Mouse (Mus musculus): ENCODE results near the gene Wfdc1.

DNA sequence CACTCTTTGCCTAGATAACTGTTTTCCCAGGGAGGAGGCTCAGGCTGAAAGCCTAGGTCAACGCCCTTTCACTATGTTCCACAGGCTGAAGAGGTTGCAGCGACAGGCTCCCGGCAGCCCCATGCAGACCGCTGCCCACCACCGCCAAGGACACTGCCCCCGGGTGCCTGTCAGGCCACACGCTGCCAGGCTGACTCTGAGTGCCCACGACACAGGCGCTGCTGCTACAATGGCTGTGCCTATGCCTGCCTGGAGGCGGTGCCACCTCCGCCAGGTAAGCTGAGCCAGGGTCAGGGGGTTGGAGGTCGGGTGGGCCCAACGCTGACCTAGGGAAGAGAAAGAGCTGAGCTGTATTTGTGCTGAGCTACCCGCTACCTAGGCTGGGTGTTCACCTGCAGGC, 13.0 kb downstream of the Wfdc1 start:
- no peak for TF ChIP-seq CHD2 (IDR thresholded peaks at IDR 0.05; ENCODE audit: low read depth, low read length)
- no peak for TF ChIP-seq MAFK (IDR thresholded peaks at IDR 0.05; ENCODE audit: insufficient read depth, low read depth, low read length)
- no peak for TF ChIP-seq ZC3H11A (IDR thresholded peaks at IDR 0.05; ENCODE audit: borderline replicate concordance, low read depth, low read length)
- no peak for TF ChIP-seq ZNF384 (IDR thresholded peaks at IDR 0.05; ENCODE audit: low read depth, low read length)
- TF ChIP-seq HCFC1 (IDR thresholded peaks at IDR 0.05; ENCODE audit: borderline replicate concordance, insufficient read depth, low read length), result no peak
